Mouse (Mus musculus): ENCODE data around the gene Rtp2. TPM values are rescaled to one million over a fixed set of nuclear protein-coding genes. Genes with fewer than 3 reads are reported as not detected.

Rtp2 gene
- polyA plus RNA-seq, 1 experiment from 2014 or later = not detected

GRCm38 (mm10) chr16:23976196-23976595 lies 44.0 kb upstream of the Rtp2 start:
- DNase-seq (ENCODE audit: low spot score) (no peak), ATAC-seq (ENCODE audit: low FRiP score, low TSS enrichment) (no peak)
- Histone ChIP-seq H3K9ac (ENCODE audit: low read length) (no peak overlapping the region), H3K27me3 (ENCODE audit: control insufficient read depth, insufficient read depth, low read length) (no peaks in the 10 kb centered on the region), H3K4me3 (ENCODE audit: low read depth, low read length) (no peak overlapping the region), H3K36me3 (ENCODE audit: control insufficient read depth, insufficient read depth, low read length) (no peaks in the 10 kb centered on the region; the same call in 1 of the 2 replicates), H3K9me3 (ENCODE audit: control insufficient read depth, low read length) (no peaks in the 10 kb centered on the region), H3K27ac (replicated peaks) (no peak overlapping the region), H3K4me1 (replicated peaks; ENCODE audit: control insufficient read depth, insufficient read depth) (no peaks in the 10 kb centered on the region; the same call in 1 of the 2 replicates), H3K4me2 (replicated peaks; ENCODE audit: low read depth) (no peak overlapping the region)
- TF ChIP-seq EP300 (optimal IDR thresholded peaks at IDR 0.05) (no peak), CTCF (IDR thresholded peaks at IDR 0.05; ENCODE audit: low read depth) (no peak)
- 97% methylated on average over 2 of the region's 2 CpGs for WGBS

GRCm38 (mm10) chr16:23973635-23974367 lies 41.6 kb upstream of the Rtp2 start:
- no peak for TF ChIP-seq EP300 (optimal IDR thresholded peaks at IDR 0.05)
- TF ChIP-seq CTCF (IDR thresholded peaks at IDR 0.05; ENCODE audit: low read depth) = no peak
- H3K4me1 ChIP-seq (replicated peaks; ENCODE audit: control insufficient read depth, insufficient read depth) = no peaks in the 10 kb centered on the region
- no peaks in the 10 kb centered on the region for H3K27me3 ChIP-seq (ENCODE audit: control insufficient read depth, insufficient read depth, low read length)
- ATAC-seq (ENCODE audit: low FRiP score, low TSS enrichment) (no peak), DNase-seq (ENCODE audit: low spot score) (no peak)
- H3K4me2 ChIP-seq (replicated peaks; ENCODE audit: low read depth) = no peak overlapping the region
- no peak overlapping the region for H3K27ac ChIP-seq (replicated peaks)
- H3K4me3 ChIP-seq (ENCODE audit: low read depth, low read length) = no peak overlapping the region
- 88% methylated on average over 9 of the region's 9 CpGs for WGBS
- no peak overlapping the region for H3K9ac ChIP-seq (ENCODE audit: low read length)
- H3K36me3 ChIP-seq (ENCODE audit: control insufficient read depth, insufficient read depth, low read length) = no peaks in the 10 kb centered on the region; the same call in 1 of the 2 replicates
- H3K9me3 ChIP-seq (ENCODE audit: control insufficient read depth, low read length) = no peaks in the 10 kb centered on the region

- WGBS = 82% methylated on average over 11 of the region's 11 CpGs
- Histone ChIP-seq H3K4me2 (replicated peaks; ENCODE audit: low read depth) (no peak overlapping the region), H3K4me1 (replicated peaks; ENCODE audit: control insufficient read depth, insufficient read depth) (no peaks in the 10 kb centered on the region), H3K9ac (ENCODE audit: low read length) (no peak overlapping the region), H3K9me3 (ENCODE audit: control insufficient read depth, low read length) (no peaks in the 10 kb centered on the region), H3K27me3 (ENCODE audit: control insufficient read depth, insufficient read depth, low read length) (no peaks in the 10 kb centered on the region), H3K36me3 (ENCODE audit: control insufficient read depth, insufficient read depth, low read length) (no peaks in the 10 kb centered on the region; the same call in 1 of the 2 replicates), H3K4me3 (ENCODE audit: low read depth, low read length) (no peak overlapping the region), H3K27ac (replicated peaks) (no peak overlapping the region)
- TF ChIP-seq EP300 (optimal IDR thresholded peaks at IDR 0.05) (no peak), CTCF (IDR thresholded peaks at IDR 0.05; ENCODE audit: low read depth) (no peak)
- ATAC-seq (ENCODE audit: low FRiP score, low TSS enrichment) (no peak), DNase-seq (ENCODE audit: low spot score) (no peak)
Measured at GRCm38 (mm10) chr16:23972901-23973300, 40.7 kb upstream of the Rtp2 start.

- no peak overlapping the region for H3K4me2 ChIP-seq (replicated peaks; ENCODE audit: low read depth)
- DNase-seq (ENCODE audit: low spot score) (no peak), ATAC-seq (ENCODE audit: low FRiP score, low TSS enrichment) (0 out of 2 replicates have a peak, but pooled peaks have one; percentile 21)
- H3K4me3 ChIP-seq (ENCODE audit: low read depth, low read length) = no peak overlapping the region
- TF ChIP-seq CTCF (IDR thresholded peaks at IDR 0.05; ENCODE audit: low read depth) (no peak), EP300 (optimal IDR thresholded peaks at IDR 0.05) (no peak)
- no peaks in the 10 kb centered on the region for H3K9me3 ChIP-seq (ENCODE audit: control insufficient read depth, low read length)
- H3K36me3 ChIP-seq (ENCODE audit: control insufficient read depth, insufficient read depth, low read length) = no peaks in the 10 kb centered on the region; the same call in 1 of the 2 replicates
- no peak overlapping the region for H3K27ac ChIP-seq (replicated peaks)
- H3K9ac ChIP-seq (ENCODE audit: low read length) = no peak overlapping the region
- 81% methylated on average over 20 of the region's 20 CpGs for WGBS
- H3K27me3 ChIP-seq (ENCODE audit: control insufficient read depth, insufficient read depth, low read length) = no peaks in the 10 kb centered on the region
- H3K4me1 ChIP-seq (replicated peaks; ENCODE audit: control insufficient read depth, insufficient read depth) = no peaks in the 10 kb centered on the region
Measured at GRCm38 (mm10) chr16:23972126-23972740, 40.0 kb upstream of the Rtp2 start.

GRCm38 (mm10) chr16:23969919-23970318 lies 37.7 kb upstream of the Rtp2 start:
- Histone ChIP-seq H3K27ac (replicated peaks) (no peak overlapping the region), H3K9ac (ENCODE audit: low read length) (no peak overlapping the region), H3K27me3 (ENCODE audit: control insufficient read depth, insufficient read depth, low read length) (no peaks in the 10 kb centered on the region), H3K4me3 (ENCODE audit: low read depth, low read length) (no peak overlapping the region), H3K36me3 (ENCODE audit: control insufficient read depth, insufficient read depth, low read length) (no peaks in the 10 kb centered on the region; the same call in 1 of the 2 replicates), H3K4me2 (replicated peaks; ENCODE audit: low read depth) (no peak overlapping the region), H3K9me3 (ENCODE audit: control insufficient read depth, low read length) (no peaks in the 10 kb centered on the region), H3K4me1 (replicated peaks; ENCODE audit: control insufficient read depth, insufficient read depth) (no peaks in the 10 kb centered on the region)
- ATAC-seq (ENCODE audit: low FRiP score, low TSS enrichment) (no peak), DNase-seq (ENCODE audit: low spot score) (peak; percentile 31)
- TF ChIP-seq CTCF (IDR thresholded peaks at IDR 0.05; ENCODE audit: low read depth) (no peak), EP300 (optimal IDR thresholded peaks at IDR 0.05) (no peak)
- 52% methylated on average over 14 of the region's 14 CpGs for WGBS

- TF ChIP-seq CTCF (IDR thresholded peaks at IDR 0.05; ENCODE audit: low read depth) (no peak), EP300 (optimal IDR thresholded peaks at IDR 0.05) (no peak)
- Histone ChIP-seq H3K9ac (ENCODE audit: low read length) (no peak overlapping the region), H3K27me3 (ENCODE audit: control insufficient read depth, insufficient read depth, low read length) (no peaks in the 10 kb centered on the region), H3K4me3 (ENCODE audit: low read depth, low read length) (no peak overlapping the region), H3K4me1 (replicated peaks; ENCODE audit: control insufficient read depth, insufficient read depth) (no peaks in the 10 kb centered on the region), H3K4me2 (replicated peaks; ENCODE audit: low read depth) (no peak overlapping the region), H3K36me3 (ENCODE audit: control insufficient read depth, insufficient read depth, low read length) (no peaks in the 10 kb centered on the region; the same call in 1 of the 2 replicates), H3K27ac (replicated peaks) (no peak overlapping the region), H3K9me3 (ENCODE audit: control insufficient read depth, low read length) (no peaks in the 10 kb centered on the region)
- ATAC-seq (ENCODE audit: low FRiP score, low TSS enrichment) (no peak), DNase-seq (ENCODE audit: low spot score) (no peak)
- 82% methylated on average over 4 of the region's 4 CpGs for WGBS
Measured at GRCm38 (mm10) chr16:23968888-23969287, 36.7 kb upstream of the Rtp2 start.

All from stomach, postnatal 0 days (tissue).